Mouse (Mus musculus) urinary bladder, postnatal 25 days (tissue): ENCODE results near the gene Cbx2.

ENCODE experiments used
- DNase-seq: peaks from one replicate; pipeline ENCODE4 v3.0.0; 2022; ENCODE audit warnings: low spot score

Gene Cbx2

GRCm38 (mm10) chr11:119017506-119017905 is 5.3 kb upstream of the Cbx2 start:
- DNase-seq, result no peak

DNA sequence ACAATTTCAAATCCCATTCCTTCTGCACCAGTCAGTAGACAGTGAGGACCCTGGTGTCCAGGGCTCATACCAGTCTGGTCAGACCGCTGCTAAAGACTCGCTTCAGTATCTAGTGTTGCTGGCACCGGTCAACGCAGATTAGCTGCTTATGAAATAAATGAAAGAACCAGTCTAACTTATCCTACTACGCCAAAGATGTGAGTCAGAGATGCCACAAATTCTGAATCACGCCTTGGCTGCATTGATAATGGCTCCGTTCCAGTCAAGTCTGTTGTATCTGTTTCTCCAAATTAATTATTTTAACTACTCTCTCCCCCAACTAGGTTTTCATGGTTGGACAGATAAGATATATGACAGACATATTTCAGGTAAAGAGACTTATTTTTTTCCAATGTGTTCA is 1.6 kb upstream of the Cbx2 start:
- DNase-seq, result no peak

GRCm38 (mm10) chr11:119022068-119022894 is 481 bp upstream of the Cbx2 start:
- no peak for DNase-seq

DNA sequence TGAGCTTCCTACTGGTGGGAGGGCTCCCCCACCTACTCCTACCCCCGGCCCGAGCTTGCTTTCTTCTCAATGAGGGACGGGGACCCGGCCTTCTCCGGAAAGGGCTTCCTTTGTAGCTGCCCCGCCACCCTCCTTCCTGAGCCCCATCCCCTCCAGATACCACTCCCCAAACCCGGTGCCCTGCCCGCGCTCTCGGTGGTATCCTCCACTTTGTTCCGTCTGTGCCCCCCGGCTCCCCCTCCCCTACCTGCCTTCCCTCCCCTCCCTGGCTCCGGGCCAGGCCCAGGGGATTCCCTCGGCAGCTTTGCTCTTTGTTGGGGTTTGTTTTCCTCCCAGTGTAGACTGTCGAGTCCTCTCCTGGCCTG is 836 bp downstream of the Cbx2 start:
- DNase-seq, result no peak

DNA sequence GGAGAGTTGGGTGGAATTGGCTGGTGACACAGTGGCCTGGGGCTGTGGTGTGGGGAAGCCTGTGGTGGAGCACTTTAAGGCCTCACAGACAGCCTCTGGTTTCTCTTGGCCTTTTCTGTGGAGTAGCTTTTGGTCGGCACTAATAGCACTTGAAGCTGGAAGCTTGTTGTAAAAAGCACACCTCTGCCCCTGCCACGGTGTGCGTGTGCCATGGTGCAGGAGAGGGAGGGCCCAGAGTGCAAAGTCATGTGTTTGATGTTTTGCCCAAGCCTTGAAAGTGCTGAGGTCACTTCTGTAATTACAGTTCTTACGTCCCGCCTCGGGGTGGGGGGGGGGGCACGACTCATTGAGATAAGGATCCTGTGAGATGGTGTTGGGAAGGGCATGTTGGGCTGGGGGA is 1.5 kb downstream of the Cbx2 start:
- DNase-seq, result no peak

- DNase-seq, result no peak
Observed at GRCm38 (mm10) chr11:119026203-119026602, 3.4 kb downstream of the Cbx2 start.

- DNase-seq, result peak; percentile 85
Observed at GRCm38 (mm10) chr11:119033874-119034558, 11.3 kb downstream of the Cbx2 start.

GRCm38 (mm10) chr11:119034635-119035034 is 11.9 kb downstream of the Cbx2 start:
- DNase-seq, result no peak

DNA sequence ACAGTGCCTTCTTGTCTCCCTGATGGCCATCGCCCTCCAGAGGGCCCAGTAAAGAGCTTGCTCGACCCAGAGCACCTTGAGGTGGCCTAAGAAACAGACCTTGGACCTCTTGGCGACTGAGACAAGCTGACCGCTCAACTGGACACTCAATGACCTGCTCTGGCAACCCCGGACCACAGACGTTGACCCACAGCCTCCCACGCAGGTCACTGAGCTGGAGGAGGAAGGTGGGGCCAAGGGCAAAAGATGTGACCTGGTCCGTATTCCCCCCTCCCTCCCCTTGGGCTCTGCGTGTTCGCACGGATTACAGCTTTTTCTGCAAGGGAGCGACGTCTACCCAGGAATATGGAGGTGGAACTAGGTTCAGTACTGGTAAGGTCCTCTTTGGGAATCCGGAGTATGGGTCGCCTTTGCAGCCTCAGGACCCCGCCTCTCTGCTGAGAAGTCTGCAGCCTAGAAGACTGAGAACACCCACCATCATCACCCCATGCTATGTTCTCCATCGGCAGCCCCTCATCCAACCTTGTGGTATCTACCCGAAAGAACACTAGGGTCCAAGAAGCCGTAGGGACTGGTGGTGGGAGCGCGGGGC is 12.4 kb downstream of the Cbx2 start:
- DNase-seq, result no peak

DNA sequence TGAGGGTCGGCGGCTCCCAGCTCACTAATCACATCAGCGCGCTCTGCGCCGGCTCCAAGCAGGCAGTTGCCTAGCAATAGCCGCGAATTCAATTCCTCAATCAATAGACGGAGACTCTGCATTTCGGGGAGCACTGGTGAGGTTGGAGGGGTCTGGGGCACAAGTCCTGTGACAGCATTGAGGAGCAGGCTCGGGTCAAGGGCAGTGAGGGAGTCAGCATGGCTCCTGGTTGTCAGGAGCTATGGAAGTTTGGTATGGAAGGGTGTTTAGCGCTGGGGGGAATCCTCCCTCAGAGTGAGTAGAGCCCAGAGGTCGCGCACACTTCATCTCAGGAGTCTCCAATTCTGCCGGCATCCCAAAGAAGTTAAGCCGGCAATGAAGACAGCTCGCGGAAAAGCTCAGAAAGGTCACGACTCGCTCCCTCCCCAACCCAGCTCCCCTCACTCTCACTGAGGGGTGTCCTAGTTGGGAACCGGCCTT is 13.0 kb downstream of the Cbx2 start:
- DNase-seq, result no peak

DNA sequence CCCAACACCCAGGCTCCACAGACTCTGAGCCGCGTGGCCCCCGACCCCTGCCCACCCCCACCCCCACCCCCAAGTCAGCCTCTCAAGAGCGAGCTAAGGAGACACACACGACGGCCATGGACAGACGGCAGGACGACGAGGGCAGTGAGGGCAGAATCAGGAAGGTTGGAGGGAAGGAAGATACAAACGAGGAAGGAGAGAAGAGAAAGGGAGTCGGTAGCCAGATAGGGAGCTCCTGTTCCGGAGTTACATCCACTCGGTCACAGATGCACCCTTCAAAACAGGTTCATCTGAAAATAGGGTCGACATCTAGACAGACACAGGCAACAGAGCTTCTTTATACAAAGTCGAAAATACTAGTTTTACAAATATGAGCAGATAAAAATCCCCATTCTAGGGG is 13.7 kb downstream of the Cbx2 start:
- no peak for DNase-seq

GRCm38 (mm10) chr11:119036934-119037779 is 14.4 kb downstream of the Cbx2 start:
- no peak for DNase-seq

DNA sequence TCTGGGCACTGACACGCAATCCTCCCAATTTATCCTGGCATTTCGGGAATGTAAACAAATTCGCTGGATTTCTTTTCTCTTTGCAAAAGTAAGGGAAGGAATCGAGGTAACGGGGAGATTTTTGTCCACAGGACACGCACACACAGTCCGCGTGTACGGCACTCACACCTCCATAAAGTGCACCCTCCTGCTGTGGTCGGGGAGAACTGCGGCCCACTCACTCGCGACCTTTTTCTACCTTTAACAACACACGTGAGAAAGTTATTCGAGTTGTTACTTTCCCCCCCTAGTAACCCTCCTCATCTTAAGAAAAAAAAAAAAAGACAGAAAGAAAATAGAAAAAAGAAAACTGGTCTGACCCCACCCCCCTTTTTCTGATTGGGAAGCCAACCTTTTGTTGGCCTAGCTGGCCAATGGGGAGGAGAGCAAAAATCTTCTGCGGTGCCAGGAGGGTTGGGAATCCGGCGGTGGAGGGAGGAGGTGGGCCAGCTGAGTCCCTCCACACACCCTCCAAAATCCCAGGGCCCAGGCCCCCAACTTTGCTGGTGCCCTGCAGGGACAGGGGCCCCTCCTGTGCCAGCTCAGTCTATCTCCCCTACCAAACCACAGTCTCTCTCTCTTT is 15.1 kb downstream of the Cbx2 start:
- no peak for DNase-seq

- no peak for DNase-seq
Observed at GRCm38 (mm10) chr11:119038744-119039484, 16.2 kb downstream of the Cbx2 start.

DNA sequence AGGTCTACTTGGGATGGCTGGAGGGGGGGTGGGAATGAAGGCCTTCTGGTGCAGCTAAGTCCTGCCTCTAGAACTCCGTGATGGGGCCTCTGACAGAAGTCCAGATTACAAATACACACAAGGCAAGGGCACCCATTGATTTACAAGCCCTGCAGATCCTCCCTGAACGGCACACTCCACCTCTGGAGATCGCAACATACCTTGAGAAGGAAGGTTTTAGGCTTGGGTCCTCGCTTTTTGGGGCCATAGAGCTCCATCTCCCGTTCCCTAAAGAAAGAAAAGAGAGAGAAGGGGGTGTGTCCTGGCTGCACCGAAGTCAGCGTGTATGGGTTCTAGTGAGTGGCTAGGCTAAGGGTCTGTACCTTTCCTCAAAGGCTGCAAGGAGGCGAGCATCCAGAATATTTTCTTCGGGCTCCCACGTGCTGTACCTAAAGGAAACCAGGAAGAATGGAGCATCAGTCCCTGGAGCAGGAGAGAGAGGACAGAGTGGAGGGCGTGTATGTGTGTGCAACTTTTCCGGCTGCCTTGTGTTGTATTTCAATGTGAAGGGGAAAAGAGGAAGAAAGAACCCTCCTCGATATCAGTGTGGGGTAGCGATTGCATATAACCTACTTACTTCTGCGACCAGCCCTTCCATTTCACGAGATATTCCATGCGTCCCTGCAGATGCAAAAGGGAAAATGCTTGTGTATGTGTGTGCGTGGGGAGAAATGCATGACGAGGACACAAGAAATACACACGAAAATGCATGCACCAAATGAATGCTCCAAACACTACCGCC is 17.2 kb downstream of the Cbx2 start:
- DNase-seq, result no peak

- DNase-seq, result peak; percentile 98
Observed at GRCm38 (mm10) chr11:119040600-119041324, 18.0 kb downstream of the Cbx2 start, which contains the start of gene Cbx8. Cbx8 (minus strand) TSS chr11:119040969.

DNA sequence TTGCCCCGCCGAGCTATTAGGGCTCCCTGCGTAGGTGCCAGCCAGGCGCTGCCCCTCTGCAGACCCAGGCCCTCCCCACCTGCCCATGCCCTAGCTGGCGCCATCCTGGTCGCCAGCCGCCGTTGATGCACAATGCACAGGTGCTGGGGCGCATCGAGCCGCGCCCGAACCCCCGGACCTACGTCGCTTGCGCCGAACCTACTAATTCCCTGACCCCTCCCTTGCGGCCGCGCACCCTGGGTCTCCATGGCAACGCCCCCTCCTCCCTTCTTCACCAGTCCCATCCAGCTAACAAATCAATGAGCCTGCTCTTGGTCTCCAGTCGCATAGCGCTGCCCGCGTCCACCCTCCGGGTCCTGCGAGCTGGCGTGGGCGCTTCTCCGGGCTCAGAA is 18.6 kb downstream of the Cbx2 start:
- DNase-seq, result no peak

GRCm38 (mm10) chr11:119041750-119042465 is 19.1 kb downstream of the Cbx2 start:
- no peak for DNase-seq
